Mouse (Mus musculus) bone marrow macrophage, adult 2 months (primary cell): ENCODE results near the gene Ubr4. TPM values are rescaled to one million over a fixed set of nuclear protein-coding genes. Genes with fewer than 3 reads are reported as not detected.

Experiments used
- H3K27ac ChIP-seq: 2 replicates; pipeline ENCODE4 v1.5.1; 2012; ENCODE audit warnings: low read depth, low read length; ENCODE audit not compliant: insufficient read depth
- H3K4me1 ChIP-seq: 2 replicates; pipeline ENCODE4 v1.6.1; 2012; ENCODE audit warnings: low read length; ENCODE audit not compliant: control insufficient read depth, insufficient read depth
- H3K4me3 ChIP-seq: 2 replicates; pipeline ENCODE4 v1.5.1; 2012; ENCODE audit warnings: mild to moderate bottlenecking, low read length, moderate library complexity; ENCODE audit not compliant: insufficient read depth
- CTCF ChIP-seq: IDR thresholded peaks from 2 replicates; pipeline ENCODE4 v1.5.1; 2012; ENCODE audit warnings: low read depth, mild to moderate bottlenecking, low read length, moderate library complexity
- POLR2A ChIP-seq: IDR thresholded peaks from 2 replicates; pipeline ENCODE4 v1.6.1; 2012; ENCODE audit warnings: mild to moderate bottlenecking, low read depth, low read length, borderline replicate concordance
- polyA plus RNA-seq: library from polyadenylated mRNA; stranded (reverse); fragments of >200 nt; gene quantifications from 2 replicates; pipeline ENCODE4 v1.2.4, GENCODE M21; 2012; ENCODE audit not compliant: missing spikeins, insufficient read depth, insufficient read length

The Ubr4 gene
- polyA plus RNA-seq, 1 experiment, result 84.1 TPM

- Histone ChIP-seq H3K27ac (no peak overlapping the region), H3K4me1 (no peaks in the 10 kb centered on the region), H3K4me3 (no peak overlapping the region)
- no peak for TF ChIP-seq POLR2A
- no peak for TF ChIP-seq CTCF
Observed at GRCm38 (mm10) chr4:139452944-139453700, 100.7 kb downstream of the Ubr4 start.

- H3K27ac ChIP-seq, result no peak overlapping the region
- no peak for TF ChIP-seq POLR2A
- no peak for TF ChIP-seq CTCF
- H3K4me1 ChIP-seq, result no peaks in the 10 kb centered on the region
- H3K4me3 ChIP-seq, result no peak overlapping the region
Observed at GRCm38 (mm10) chr4:139454339-139454738, 101.9 kb downstream of the Ubr4 start.

- no peaks in the 10 kb centered on the region for H3K4me1 ChIP-seq
- TF ChIP-seq CTCF, result no peak
- no peak for TF ChIP-seq POLR2A
- H3K27ac ChIP-seq, result no peak overlapping the region
- H3K4me3 ChIP-seq, result no peak overlapping the region
Observed at GRCm38 (mm10) chr4:139459970-139460369, 107.6 kb downstream of the Ubr4 start.

- no peak overlapping the region for H3K27ac ChIP-seq
- H3K4me1 ChIP-seq, result no peaks in the 10 kb centered on the region
- H3K4me3 ChIP-seq, result no peak overlapping the region
- TF ChIP-seq CTCF (no peak), POLR2A (no peak)
Observed at GRCm38 (mm10) chr4:139464163-139464562, 111.8 kb downstream of the Ubr4 start.

GRCm38 (mm10) chr4:139466541-139466940 is 114.1 kb downstream of the Ubr4 start:
- Histone ChIP-seq H3K4me1 (no peaks in the 10 kb centered on the region), H3K27ac (no peak overlapping the region), H3K4me3 (no peak overlapping the region)
- TF ChIP-seq POLR2A (no peak), CTCF (no peak)

GRCm38 (mm10) chr4:139470198-139470597 is 117.8 kb downstream of the Ubr4 start:
- Histone ChIP-seq H3K4me3 (no peak overlapping the region), H3K27ac (no peak overlapping the region), H3K4me1 (no peaks in the 10 kb centered on the region)
- TF ChIP-seq CTCF, result peak; percentile 74
- TF ChIP-seq POLR2A, result no peak

GRCm38 (mm10) chr4:139476663-139477625 is 124.5 kb downstream of the Ubr4 start:
- no peak overlapping the region for H3K27ac ChIP-seq
- TF ChIP-seq POLR2A, result no peak
- TF ChIP-seq CTCF, result no peak
- H3K4me1 ChIP-seq, result no peaks in the 10 kb centered on the region
- no peak overlapping the region for H3K4me3 ChIP-seq

GRCm38 (mm10) chr4:139477983-139478382 is 125.6 kb downstream of the Ubr4 start:
- TF ChIP-seq CTCF, result no peak
- no peak for TF ChIP-seq POLR2A
- H3K27ac ChIP-seq, result no peak overlapping the region
- H3K4me1 ChIP-seq, result no peaks in the 10 kb centered on the region
- no peak overlapping the region for H3K4me3 ChIP-seq

- no peak overlapping the region for H3K27ac ChIP-seq
- TF ChIP-seq CTCF (no peak), POLR2A (no peak)
- no peaks in the 10 kb centered on the region for H3K4me1 ChIP-seq
- H3K4me3 ChIP-seq, result no peak overlapping the region
Observed at GRCm38 (mm10) chr4:139479176-139479575, 126.8 kb downstream of the Ubr4 start.

GRCm38 (mm10) chr4:139481400-139481799 is 129.0 kb downstream of the Ubr4 start:
- Histone ChIP-seq H3K4me3 (no peak overlapping the region), H3K4me1 (no peaks in the 10 kb centered on the region), H3K27ac (no peak overlapping the region)
- no peak for TF ChIP-seq POLR2A
- TF ChIP-seq CTCF, result no peak
